Mouse (Mus musculus) cortical plate, adult 2 months (tissue): ENCODE measurements around the gene Gm10718.
"Not testable (repeated sequence)": the region's sequence is repeated elsewhere in the genome, so short reads cannot be mapped to it uniquely, and the experiment has no call there.

Experiments used
- CTCF ChIP-seq: fragments of 200-500 bp; IDR thresholded peaks from 2 replicates; pipeline ENCODE4 v1.5.1; 2011; ENCODE audit warnings: mild to moderate bottlenecking, control low read depth, low read length; ENCODE audit not compliant: insufficient read depth; ENCODE audit errors: extremely low read depth
- POLR2A ChIP-seq: fragments of 200-500 bp; IDR thresholded peaks from 2 replicates; pipeline ENCODE4 v1.6.1; 2011; ENCODE audit warnings: mild to moderate bottlenecking, low read length, control low read depth; ENCODE audit not compliant: insufficient read depth; ENCODE audit errors: extremely low read depth

GRCm38 (mm10) chr9:3015896-3016295 is 7.5 kb upstream of the Gm10718 start:
- TF ChIP-seq POLR2A, CTCF: not testable (repeated sequence)
